Mouse (Mus musculus): ENCODE results near the gene Sp7.
A peak's percentile ranks its signal among the peaks of the same experiment; 100 is the strongest.

Gene Sp7

DNA sequence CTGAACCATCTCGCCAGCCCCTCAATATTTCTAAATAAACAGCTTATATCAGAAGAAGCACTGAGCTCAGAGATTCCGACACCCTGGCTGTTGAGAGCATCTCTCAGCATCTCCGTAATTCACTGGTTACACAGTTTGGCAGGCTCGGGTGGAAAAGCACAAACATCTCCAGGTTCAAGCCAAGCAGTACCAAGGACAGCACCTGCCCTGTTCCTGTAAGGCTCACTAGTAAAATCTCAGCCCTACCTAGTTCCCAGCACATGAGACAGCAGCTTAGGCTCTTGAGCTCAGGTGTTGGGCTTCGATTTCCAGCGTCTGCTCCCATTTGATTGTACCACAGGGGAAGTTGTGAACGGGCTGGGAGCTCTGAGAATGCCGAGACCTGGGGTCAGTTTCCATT, 31.7 kb downstream of the Sp7 start:
- TF ChIP-seq GATA4 (IDR thresholded peaks at IDR 0.05; ENCODE audit: insufficient replicate concordance, low read length) = no peak

DNA sequence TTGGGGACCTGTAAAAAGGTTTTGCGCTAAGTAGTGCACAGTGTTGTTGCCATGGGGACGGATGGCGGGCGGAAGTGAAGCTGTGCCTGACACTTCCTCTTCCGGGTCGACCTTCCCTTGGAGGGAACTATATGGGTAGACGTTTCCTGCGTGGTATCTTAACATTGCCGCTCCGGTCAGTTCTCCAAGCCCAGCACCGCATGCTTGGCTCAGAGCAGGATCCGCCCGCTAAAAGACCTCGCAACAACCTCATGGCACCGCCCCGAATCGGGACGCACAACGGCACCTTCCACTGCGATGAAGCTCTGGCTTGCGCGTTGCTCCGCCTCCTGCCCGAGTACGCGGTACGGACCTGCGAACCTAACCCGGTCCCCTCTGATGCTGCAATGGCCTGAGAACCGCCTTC, 35.4 kb downstream of the Sp7 start, which contains the start of gene Myg1:
Gene Myg1 (plus strand): TSS at position 100 of the 406 bp plus-strand sequence.
- TF ChIP-seq GATA4 (IDR thresholded peaks at IDR 0.05; ENCODE audit: insufficient replicate concordance, low read length) = peak; percentile 38; the same call in 1 of the 2 replicates

DNA sequence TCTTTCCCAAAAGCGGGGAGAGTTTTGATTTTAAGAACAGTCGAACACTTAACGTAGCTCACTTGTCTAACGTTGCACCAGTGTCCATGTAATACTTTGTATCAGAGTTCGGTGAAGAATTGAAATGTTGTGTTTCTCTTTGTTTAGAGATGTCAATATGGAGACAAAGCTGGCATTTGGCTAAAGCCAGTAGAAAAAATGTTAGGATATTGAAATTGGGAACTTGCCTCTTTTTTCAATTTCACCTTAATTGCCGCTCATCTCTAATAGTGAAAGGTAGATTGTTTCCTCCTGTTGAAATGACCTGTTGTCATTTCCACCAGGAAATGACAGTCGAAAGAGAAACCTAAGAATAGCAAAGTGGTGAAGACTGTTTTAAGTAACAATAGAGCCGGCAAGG, 40.1 kb downstream of the Sp7 start:
- no peak for TF ChIP-seq GATA4 (IDR thresholded peaks at IDR 0.05; ENCODE audit: insufficient replicate concordance, low read length)

DNA sequence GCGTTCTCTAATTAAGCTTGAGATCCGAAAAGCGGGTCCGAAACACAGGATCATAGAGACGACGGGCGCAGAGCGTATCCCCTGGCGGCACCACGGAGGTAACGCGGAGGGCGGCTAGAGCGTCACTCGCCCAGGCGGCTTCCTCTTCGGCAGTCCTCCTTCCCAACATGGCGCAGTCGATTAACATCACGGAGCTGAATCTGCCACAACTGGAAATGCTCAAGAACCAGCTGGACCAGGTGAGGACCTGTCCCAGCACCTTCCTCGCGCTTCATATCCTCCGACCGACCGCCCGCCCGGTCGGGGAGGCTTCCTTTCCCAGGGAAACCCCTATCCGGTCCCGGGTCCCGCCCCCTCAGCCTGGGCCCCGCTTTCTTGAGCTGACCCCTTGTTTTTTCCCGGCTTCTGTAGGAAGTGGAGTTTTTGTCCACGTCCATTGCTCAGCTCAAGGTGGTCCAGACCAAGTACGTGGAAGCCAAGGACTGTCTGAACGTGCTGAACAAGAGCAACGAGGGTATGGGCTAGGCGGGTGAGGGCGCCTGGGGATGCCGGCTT, 40.9 kb downstream of the Sp7 start, which contains the start of gene Pfdn5:
Gene Pfdn5 (plus strand): TSS at position 95 of the 555 bp plus-strand sequence.
- TF ChIP-seq GATA4 (IDR thresholded peaks at IDR 0.05; ENCODE audit: insufficient replicate concordance, low read length) = no peak

DNA sequence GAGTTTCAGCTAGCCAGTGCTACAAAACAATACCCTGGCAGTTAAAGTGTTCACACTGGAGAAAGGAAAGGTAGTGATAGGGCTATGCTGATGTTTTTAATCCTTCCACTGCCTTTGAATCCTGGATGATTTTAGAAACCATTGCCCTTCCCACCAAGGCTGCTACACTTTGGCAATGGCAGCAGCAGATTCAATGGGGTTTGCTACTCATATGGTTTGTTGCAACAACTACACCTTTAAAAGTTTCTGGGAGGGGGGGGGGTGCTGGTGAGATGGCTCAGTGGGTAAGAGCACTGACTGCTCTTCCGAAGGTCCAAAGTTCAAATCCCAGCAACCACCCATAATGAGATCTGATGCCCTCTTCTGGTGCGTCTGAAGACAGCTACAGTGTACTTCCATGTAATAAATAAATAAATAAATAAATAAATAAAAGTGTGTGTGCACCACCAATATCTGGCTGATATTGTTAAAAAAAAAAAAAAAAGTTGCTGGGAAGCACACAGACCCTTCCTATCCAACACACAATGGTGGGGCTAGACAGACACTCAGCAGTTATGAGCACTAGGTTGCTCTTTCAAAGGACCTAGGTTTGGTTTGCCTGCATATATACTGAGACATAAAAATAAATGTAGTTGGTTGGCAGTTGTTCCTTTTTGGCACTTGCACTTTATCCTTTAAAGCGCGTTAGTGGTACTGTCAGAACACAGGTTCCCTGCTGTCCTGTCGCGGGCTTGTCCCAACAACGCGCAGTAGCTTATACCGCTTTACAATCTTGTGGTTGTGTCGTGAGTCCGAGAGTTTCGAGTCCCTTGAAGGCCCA, 42.1 kb downstream of the Sp7 start:
- TF ChIP-seq GATA4 (IDR thresholded peaks at IDR 0.05; ENCODE audit: insufficient replicate concordance, low read length) = no peak

DNA sequence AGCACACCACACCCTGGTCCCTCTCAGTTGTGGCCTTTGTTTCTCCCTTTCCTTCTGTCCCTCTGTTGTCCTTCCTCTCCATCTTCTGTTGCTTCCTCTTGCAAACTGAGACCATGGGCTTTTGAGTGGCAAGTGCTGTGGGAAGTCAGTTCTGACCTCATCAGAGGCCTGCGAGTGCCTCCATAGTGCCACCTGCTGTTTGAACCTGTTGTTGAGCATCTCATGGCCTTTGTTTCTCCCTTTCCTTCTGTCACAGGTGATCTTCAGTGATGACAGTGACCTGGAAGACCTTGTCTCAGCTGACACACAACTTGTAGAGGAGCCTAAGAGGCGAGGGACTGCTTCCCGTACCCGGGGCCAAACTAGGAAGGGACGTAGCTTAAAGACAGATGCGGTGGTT, 50.7 kb downstream of the Sp7 start:
- TF ChIP-seq GATA4 (IDR thresholded peaks at IDR 0.05; ENCODE audit: insufficient replicate concordance, low read length) = no peak

DNA sequence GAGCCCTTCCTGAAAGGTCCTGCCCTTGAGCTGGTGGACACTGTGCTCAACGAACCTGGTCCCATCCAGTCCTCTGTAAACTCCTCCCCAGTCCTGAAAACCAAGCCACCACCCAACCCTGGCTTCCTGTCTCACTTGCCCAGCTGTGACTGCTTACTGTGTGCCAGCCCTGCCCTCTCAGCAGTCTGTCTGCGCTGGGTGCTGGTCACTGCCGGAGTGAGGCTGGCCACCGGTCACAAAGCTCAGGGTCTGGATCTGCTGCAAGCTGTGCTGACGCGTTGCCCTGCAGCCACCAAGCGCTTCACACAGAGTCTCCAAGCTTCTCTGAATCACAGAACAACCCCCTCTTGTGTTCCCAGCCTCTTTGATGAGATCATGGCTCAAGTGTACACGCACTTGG, 51.7 kb downstream of the Sp7 start:
- TF ChIP-seq GATA4 (IDR thresholded peaks at IDR 0.05; ENCODE audit: insufficient replicate concordance, low read length) = no peak

DNA sequence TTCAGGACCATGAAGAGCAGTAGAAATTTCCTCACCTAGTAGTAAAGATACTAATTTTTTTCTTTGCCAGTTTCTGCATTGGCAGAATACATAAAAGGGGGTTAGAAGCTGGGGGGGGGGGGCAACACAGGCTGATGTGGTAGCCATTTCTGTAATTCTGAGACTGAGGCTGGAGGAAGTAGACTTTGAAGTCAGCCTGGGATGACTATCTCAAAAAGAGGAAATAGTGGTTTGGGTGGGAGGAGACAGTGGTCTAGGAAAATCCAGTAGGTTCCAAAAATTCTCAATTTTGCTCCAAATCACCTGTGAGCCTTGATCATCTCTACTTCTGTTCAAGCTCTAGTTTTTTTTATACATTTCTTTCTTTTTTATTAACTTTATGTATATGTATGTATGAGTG, 55.5 kb downstream of the Sp7 start:
- no peak for TF ChIP-seq GATA4 (IDR thresholded peaks at IDR 0.05; ENCODE audit: insufficient replicate concordance, low read length)

DNA sequence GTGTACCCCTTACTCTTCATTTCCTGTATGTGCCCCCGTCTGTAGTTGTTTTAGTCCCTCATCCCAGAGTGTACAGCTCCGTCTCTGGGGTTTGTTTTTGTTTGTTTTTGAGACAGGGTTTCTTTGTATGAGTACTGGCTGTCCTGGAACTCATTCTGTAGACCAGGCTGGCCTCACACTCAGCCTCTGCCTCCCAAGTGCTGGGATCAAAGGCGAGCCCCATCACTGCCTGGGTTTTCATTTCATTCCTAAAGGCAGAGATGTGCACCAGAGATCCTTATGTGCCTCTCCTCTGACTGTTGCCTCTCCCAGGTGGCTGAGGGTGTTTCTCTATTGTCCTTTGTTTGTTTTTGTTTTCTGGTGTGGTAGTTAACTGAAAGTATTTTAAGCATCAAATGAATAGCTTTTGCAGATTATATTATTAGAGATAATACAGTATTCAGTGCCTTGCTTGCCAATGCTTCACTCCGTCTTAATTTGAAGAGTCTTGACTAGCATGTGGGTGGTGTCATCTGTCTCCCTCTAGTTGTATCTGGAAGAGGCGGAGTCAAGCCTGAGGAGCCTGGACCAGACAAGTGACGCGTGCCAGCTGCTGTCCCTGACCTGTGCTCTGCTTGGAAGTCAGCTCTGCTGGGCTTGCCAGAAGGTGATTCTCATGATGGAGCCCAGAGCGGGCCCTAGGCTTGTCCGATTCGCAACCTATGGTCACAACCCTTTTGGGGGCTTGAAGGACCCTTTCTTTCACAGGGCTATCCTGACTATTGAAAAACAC, 56.7 kb downstream of the Sp7 start:
- no peak for TF ChIP-seq GATA4 (IDR thresholded peaks at IDR 0.05; ENCODE audit: insufficient replicate concordance, low read length)

DNA sequence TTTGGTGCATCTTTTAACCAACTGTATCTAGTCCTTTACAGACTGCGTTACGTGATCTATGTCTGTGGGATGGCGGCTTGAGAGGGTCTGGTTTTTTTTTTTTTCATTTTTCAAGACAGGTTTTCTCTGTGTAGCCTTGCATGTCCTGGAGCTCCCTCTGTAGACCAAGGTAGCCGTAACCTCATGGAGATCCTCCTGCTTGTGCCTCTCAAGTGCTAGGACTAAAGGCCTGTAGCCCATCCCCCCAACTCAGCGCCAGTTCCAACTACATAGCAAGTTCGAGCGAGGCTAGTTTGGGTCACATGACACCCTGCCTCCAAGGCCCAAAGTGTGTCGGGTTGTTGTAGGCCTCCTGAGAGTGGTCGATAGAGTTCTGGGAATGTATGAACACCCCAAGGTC, 58.3 kb downstream of the Sp7 start:
- TF ChIP-seq GATA4 (IDR thresholded peaks at IDR 0.05; ENCODE audit: insufficient replicate concordance, low read length) = no peak

Measured in liver, adult (tissue).